Mouse (Mus musculus) testis, adult 2 months (tissue): ENCODE measurements at regions not wholly inside any gene's neighbourhood (a gene's known extent, or its start where the extent isn't known, plus 50 kb on each side); places are given as distances from the start of the nearest gene placed in this dataset.

Experiments used
- CTCF ChIP-seq: fragments of 200-500 bp; IDR thresholded peaks from 2 replicates; pipeline ENCODE4 v1.5.1; 2012; ENCODE audit warnings: low read depth, mild to moderate bottlenecking, inconsistent platforms, low read length, moderate library complexity; ENCODE audit not compliant: control insufficient read depth, insufficient read depth, insufficient replicate concordance
- POLR2A ChIP-seq: fragments of 200-500 bp; IDR thresholded peaks from 2 replicates; pipeline ENCODE4 v1.6.1; 2012; ENCODE audit warnings: low read depth, mild to moderate bottlenecking, inconsistent platforms, low read length, moderate library complexity; ENCODE audit not compliant: control insufficient read depth

GRCm38 (mm10) chr1:164997660-164998059 lies 62.3 kb upstream of the Xcl1 start:
- no peak for TF ChIP-seq POLR2A
- no peak for TF ChIP-seq CTCF
